Mouse (Mus musculus) erythroblast, embryonic 14.5 days (primary cell): ENCODE measurements around the gene Miga2.

Experiments
- GATA1 ChIP-seq: IDR thresholded peaks from 2 replicates; pipeline ENCODE4 v1.6.1; 2012; ENCODE audit warnings: low read length, inconsistent platforms, mixed read lengths
- TAL1 ChIP-seq: IDR thresholded peaks from 3 replicates; pipeline ENCODE4 v1.6.1; 2012; ENCODE audit warnings: low read length, inconsistent platforms, mixed read lengths

DNA sequence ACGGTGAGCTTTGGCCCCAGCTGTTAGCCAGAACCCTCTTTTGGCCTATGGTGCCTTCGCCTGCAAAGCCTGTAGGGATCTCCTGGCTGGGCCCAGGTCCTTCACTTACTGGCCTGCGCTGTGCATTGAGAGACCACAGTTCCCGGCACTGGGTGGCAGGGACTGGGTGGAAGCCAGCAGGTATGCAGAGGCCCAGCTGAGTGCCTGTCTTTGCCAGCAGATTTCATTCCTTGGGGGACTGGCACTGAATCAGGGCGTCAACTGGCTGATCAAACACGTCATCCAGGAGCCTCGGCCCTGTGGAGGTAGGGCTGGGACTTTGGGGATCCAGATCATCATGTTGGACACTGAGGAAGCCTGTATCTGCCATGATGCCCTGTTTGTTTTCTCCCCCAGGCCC is 31.7 kb downstream of the Miga2 start:
- TF ChIP-seq GATA1 (no peak), TAL1 (no peak)
